Mouse (Mus musculus) heart, adult 8-10 months (tissue): Measurements from ENCODE around the gene Pnpla5. TPM values are rescaled to one million over a fixed set of nuclear protein-coding genes. Genes with fewer than 3 reads are reported as not detected.
"Not testable (repeated sequence)": the region's sequence is repeated elsewhere in the genome, so short reads cannot be mapped to it uniquely, and the experiment has no call there.

Experiments used
- DNase-seq: peaks from one replicate; pipeline ENCODE4 v3.0.0; 2022; ENCODE audit warnings: low spot score
- total RNA-seq, 4 experiments: library from RNA; stranded (reverse); gene quantifications; 2 replicates each; pipeline ENCODE4 v1.2.4; 2022

The Pnpla5 gene
- total RNA-seq, result not detected

DNA sequence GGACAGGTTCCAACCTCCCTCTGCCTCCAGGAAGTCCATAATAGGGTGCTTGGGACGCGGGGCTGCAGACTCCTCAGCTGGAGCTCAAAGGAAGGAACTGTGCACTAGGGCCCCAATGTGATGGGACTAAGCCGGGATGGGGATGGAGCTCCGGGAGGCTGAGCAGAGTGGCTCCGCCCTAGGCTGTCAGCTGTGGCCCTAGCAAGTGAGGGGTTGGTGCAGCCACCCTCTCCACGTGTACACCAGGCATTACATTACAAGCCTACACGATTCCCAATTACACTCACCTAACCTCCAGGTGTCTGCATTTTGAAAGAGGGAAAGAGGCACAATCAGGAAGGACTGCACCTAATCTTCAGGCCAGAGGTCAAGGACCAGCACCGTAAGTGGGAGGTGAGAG is at the start of gene Pnpla5:
Gene Pnpla5, minus strand, starts transcription at position 101 of the 400 bp plus-strand sequence.
- no peak for DNase-seq

DNA sequence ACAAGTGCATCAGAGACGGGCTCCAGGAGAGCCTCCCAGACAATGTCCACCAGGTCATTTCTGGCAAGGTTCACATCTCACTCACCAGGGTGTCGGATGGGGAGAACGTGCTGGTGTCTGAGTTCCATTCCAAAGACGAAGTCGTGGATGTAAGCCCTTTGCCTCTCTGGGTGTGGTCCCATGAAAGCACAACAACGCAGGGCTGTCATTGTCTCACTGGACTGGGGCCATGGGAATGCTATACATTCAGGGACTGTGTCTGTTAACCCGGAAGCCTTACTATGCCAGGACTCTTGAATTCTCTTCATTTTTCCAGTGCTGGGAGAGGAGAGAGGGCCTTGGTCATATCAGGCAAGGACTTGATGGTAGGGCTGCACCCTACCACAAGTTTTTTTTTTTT is 48.2 kb upstream of the Pnpla5 start:
- DNase-seq, result no peak

DNA sequence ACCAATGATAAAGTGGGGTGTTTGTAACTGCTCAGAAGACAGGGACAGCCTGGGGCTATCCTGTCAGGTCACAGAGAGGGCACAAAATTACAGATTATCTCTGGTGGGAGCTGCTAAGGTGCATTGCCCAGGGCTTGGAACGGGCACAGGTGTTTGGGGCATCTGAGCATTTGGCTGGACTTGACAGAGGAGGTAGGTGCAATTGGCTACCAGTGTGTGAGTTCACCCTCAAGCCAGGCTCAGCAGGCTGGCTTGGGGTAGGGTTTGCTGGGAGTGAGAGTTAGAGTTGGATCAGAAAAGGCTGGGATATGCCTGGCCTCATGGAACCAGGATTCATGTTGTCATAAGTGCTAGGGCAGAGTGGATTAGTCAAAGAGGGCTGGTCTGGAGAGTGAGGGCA is 46.5 kb upstream of the Pnpla5 start:
- no peak for DNase-seq

DNA sequence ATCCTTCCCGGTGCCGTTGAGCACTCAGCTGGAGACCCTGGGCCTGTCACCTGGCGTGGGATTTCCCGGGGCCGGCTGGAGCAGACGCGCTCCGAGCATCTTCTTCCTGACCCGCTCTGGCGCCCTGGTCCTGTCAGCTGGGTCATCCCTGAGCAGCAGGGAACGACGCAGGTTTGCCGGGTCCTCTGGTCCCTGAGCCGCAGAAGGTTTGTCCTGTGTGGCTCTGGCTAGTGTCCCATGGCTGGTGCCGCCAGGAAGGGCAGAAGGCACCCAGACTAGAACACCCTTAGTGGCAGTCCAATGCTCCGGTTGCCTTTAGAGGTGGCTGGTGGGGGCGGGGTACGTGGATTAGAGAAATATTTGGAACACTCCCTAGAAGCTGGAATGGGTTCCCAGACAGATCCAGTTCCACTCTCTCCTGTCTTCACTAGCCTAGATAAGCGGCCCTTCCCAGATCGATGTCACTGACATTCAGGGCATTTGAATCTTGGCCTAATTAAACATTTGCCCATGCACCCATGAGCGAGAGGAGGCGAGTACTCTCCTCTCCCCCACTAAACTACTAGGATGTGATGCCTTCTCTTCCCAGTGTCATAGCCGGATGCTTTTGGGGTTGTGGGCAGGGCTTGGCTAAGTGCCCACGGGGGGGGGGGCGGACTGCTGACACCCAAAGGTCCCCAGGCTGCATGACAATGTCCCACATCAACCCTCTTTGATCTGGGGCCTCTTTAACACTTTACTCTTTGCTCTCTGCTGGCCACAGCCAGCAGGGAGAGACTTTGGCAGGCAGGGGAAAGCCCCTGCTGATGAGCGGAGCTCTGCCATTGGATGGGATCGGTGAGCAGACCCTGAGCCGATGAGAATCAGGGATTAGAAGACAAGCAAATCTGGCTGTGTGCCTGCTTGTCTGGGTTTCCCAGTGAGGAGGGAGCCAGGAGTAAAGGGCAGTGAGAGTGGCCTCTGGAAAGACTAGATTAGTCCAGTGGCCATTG is 45.5 kb upstream of the Pnpla5 start:
- DNase-seq, result no peak

DNA sequence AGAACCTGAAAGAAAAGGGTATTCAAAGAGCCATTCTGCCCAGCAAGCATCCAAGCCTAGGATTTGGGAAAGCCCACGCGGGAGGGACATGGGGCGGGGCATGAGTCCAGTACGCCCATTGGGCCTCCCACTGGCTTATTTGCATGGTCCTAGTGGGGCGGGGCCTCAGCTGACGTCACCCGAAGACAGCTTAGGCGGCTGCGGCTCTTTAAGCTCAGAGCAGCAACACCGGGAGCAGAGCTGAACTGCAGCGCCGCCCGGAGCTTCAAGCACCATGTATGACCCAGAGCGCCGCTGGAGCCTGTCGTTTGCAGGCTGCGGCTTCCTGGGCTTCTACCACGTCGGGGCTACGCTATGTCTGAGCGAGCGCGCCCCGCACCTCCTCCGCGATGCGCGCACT is 44.6 kb upstream of the Pnpla5 start, which contains the start of gene Pnpla3:
Gene Pnpla3, plus strand, starts transcription at position 238 of the 400 bp plus-strand sequence.
- peak; percentile 95 for DNase-seq

DNA sequence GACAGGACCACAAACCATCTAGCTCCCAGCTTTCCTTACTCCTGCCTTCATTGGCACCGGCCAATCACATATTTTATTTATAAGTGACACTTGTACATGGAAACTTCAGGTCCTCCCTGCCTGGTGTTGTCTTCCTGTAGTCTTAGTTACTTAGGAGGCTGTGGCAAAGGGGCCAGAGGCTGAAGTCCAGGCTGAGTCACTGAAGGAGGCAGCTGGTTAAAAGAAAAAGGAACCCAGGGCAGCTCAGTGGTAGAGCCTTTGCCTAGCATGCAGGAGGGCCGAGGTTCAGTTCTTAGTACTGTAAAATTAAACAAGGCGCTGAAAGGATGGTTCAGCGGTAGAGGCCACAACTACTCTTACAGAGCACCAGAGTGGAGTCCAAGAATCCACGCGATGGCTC is 43.8 kb upstream of the Pnpla5 start:
- no peak for DNase-seq

DNA sequence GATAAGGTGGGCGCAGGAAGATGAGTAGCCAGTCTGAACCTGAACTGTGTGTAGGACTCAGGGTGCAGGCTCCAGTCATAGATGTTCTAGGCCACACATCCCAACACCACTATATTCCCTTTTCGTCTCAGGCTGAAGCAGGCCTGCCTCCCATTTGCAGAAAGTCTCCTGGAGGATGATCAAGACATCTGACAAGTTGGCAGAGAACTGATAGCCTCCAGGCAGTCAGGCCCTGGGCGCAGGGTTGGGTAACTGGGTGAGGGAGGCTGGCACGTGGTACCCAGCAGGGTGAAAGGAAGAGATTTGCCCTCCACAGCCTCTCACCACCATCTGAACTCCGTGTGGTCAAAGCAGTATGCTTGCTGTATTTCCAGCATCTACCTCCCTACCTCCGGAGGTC is 38.9 kb upstream of the Pnpla5 start:
- no peak for DNase-seq

DNA sequence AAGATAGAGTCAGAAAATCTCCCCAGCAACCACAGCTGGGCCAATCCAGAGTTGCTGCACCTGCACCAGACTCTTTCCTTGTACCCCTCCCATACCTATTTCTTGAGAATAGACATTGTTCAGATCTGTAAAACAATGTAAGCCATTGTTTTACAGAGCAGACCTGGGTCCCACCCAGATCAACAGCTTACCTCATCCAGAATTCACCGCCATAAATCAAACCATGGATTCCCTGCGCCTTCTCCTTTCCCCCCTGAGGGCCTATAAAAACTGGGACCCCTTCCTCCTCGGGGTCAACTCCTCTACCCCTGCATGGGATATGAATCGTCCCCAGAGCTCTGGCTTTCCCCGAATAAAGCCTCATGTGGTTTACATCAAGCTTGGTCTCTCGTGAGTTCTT is 34.6 kb upstream of the Pnpla5 start:
- not testable (repeated sequence) for DNase-seq

DNA sequence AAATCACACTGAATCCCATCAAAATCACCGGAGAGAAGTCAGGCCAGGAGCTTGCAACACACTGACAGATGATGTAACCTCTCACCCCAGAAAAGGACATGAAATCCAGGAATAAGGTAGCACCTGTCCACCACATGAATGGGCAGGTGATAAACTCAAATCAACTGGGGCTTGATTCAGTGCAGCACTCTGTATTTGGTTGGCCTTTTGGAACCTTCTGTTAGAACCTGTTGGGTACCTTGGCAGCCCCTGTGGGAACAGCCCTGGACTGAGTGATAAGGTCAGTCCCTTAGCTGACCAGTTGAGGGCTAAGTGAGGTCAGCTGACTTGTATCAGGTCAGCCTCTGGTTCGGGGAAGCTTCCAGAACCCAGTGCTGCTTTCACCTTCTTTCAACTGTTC is 33.2 kb upstream of the Pnpla5 start:
- no peak for DNase-seq

DNA sequence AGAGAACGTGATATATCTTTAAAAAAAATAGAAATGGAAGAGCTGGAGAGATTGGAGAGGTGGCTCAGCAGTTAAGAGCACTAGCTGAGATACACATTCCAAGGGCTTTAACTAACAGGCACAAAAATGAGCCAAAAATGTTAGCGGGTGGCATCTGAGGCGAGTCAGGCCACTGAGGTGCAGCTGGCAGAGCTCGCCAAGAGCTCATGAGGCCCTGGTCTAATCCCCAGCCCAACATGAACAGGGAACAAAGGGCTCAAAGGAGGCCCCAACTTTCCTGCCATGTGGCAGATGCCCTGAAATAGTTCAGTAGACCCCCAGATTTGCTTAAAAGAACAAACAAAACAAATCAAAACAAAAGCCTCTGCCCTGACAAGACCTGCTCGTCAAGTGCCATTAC is 18.0 kb upstream of the Pnpla5 start:
- DNase-seq, result no peak

DNA sequence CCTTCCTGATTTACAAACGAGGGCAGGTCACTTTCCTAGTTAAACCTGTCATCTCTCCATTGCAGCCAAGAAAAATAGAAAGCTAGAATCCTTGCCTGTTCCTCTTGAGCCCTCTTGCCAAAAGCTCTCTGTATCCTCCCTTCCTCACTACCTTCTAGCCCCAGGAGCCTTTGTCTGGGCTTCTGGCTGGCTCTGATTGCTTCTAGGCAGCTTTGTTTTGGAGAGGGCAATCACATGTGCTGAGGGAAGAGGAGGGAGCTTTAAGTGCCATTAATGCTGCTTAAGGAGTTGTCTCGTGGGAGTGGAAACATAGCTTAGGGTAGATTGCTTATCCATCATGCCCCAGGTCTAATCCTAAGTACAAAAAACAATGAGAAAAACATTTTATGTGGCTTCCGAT is 17.1 kb upstream of the Pnpla5 start:
- no peak for DNase-seq

DNA sequence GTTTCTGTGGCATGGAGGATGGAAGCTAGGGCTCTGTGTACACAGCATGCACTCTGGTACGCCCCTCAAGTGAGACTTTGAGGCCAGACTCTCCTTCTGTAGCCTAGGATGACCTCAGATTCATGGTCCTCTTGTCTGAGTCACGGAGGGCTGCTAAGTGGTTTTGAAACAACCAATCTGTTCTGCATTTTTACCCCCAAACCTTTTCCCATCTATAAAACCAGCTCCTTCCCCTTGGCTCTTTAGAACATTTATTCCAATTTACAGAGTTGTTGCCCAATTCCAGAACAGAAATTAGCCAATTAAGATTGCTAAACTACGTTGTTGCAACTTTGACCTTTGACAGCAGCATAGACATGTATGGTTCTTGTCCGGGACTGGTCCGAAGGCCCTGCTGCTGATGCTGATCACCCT is 16.6 kb upstream of the Pnpla5 start:
- DNase-seq, result no peak

DNA sequence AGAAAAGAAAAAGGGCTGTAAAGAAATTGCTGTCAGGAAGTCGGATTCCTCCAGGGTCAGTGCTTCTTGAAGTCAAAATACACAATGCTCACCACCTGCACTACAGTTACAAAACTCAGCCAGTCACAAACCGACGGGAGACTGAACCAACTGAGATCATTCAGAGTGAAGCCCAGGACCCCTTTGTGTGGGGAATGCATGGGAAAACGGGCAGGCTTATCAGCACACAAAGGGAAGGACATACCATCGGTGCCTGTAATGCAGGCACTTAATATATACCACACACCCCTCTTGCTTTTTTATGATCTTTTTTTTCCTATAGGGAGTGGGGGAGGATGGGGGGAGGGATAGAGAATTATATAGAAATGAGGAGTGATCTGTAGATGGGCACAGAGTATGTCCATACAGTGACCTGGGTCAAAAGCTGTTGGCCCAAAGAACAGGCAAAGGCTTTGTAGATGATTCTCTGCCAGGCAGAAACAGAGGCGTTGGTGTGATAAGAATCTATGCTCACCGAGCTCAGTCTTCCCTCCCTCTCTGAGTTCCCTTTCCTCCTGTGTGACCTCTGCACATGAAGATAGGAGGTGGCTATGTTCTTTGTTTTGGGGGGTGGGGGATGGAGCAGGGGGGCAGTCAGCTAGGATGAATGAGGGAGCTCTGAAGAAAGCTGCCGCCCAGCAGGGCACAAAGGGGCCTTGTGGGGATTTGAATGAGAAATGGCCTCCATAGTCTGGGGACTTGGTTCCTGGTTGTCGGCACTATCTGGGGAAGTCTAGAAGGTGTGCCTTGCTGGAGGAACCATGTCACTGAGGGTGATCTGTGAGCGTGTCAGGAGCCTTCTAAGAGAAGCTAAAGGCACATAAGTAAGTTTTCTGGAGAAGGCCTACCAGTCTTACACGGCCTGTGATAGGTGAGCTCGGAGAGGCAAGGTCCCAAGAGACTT is 13.8 kb upstream of the Pnpla5 start:
- DNase-seq, result no peak

DNA sequence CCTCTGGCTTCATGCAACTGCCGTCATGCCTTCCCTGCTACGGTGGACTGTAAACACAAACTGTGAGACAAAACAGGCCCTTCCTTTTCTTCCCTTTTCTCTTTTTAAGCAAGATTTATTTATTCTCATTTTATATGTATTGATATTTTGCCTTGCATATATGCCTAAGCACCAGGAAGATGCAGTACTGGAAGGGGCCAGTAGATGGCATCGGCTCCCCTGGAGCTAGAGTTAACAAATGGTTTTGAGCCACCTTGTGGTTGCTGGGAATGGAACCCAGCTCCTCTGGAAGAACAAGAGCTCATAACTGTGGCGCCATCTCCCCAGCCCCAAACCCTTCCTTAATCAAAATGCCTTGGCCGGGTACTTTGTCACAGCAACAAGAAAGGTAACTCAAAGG is 12.5 kb upstream of the Pnpla5 start:
- no peak for DNase-seq

DNA sequence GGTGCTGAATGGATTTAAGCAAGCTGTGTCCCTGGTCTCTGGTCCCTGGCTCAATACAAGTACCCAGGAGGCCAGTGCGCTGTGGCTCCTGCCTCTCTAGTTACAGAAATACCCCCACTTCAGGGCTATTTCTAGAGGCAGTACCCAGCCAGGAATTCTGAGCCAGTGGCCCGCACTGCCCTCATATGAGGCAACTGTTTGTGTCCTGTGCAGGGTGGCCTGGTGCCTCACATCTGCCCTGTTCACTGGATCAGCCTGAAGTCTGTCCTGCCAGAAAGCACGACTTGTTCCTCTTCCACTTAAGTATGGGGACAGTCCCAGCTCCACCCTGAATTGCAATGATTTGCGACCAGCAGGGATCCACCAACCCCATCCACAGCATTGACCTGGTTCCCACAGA is 10.5 kb upstream of the Pnpla5 start:
- DNase-seq, result peak; percentile 67

DNA sequence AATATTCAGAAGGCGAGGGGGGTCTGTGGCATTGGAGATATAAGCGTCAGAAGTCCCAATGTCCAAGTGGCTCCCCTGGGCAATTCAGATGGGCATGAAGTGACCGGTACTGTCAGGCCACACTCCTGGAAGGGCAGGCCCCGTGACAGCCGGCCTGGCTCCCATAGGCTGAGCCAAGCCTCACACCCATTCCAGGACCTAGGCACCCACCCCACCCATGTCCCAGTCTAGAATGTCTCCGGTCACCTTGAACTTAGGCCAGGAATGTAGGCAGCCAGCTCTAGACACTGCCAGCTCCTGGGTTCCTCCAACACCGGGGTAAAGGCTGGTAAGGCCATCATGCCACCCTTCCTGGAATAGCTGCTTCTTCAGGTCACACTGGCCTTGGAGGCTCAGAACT is 9.0 kb upstream of the Pnpla5 start:
- peak; percentile 73 for DNase-seq

DNA sequence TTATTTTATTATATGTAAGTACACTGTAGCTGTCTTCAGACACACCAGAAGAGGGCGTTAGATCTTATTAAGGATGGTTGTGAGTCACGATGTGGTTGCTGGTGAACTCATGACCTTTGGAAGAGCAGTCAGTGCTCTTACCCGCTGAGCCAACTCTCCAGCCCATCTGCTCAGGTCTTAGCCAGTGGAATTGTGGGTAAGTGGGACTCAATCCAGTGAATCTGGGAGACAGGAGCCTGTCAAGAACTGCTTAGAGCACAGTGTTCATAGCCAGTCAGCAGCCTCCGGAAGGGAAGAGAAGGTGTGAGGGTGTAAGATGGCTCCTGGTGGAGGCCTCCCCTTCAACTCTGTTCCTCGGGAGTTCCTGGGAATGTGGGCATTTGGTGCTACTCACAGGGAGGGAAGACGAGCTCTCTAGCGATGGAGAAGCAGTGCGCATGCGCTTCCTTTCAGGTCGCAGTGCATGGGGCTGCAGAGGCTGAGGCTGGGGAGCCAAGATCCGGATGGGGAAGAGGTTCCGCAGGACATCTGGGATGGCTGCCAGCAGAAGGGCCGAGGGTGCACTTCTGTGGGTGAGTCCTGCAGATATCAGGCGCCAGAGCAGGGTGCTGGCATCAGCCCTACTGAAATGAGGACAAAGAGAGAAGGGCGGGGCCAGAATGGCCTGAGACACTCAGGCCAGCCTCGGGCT is 8.3 kb upstream of the Pnpla5 start:
- peak; percentile 73 for DNase-seq

DNA sequence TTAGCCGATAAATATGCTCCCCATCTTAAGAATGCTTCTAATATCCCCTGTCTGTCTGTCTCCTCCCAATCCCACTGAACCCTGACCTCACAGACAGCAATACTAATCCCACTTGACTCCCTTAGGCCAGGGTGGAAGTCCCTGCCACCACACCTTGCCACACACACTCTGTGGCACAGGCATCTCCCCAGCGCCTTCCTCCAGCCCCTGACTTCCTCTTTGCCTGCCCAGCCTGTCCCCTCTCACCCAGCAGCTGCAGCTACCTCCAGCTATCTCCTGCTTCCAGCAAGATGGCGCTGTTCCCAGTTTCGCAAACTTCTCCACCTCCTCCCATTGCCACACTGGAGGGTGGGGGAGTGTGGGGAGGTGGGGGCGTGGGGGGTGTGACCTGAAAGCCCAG is 3.9 kb upstream of the Pnpla5 start:
- no peak for DNase-seq

DNA sequence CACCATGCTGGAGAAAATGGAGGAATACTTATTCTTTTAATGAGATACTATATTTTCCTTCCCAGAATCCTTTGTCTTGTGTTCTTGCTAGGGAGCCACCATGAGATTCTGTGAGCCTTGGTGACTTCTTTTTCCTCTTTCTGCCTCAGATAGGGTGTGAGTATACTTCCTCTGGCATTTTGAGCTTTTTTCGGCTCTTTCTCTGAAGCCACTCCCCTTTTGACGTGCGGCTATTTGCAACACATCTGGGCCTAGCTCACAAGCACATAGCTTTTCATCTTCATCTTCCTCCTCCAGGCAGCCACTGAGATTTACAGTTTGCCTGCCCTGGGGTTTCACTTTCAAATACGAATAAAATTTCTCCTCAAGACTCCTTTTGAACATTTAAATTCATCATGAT is 3.5 kb upstream of the Pnpla5 start:
- DNase-seq, result no peak

DNA sequence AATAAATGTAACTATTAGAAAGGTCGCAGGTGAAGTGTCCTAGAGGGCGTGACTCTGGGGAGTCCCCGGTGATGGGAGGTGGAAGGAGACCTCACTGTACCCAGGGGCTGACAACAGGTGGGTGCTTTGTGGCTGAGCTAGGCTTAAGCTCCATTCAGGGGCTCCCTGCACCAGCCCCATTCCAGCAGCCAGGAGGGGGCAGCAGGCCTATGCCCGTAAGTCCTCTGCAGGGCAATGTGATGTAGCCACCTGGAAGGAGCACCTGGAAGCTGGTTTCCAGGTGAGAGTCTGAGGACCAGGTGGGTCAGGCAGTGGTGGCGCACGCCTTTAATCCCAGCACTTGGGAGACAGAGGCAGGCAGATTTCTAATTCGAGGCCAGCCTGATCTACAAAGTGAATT is 1.1 kb upstream of the Pnpla5 start:
- DNase-seq, result no peak

DNA sequence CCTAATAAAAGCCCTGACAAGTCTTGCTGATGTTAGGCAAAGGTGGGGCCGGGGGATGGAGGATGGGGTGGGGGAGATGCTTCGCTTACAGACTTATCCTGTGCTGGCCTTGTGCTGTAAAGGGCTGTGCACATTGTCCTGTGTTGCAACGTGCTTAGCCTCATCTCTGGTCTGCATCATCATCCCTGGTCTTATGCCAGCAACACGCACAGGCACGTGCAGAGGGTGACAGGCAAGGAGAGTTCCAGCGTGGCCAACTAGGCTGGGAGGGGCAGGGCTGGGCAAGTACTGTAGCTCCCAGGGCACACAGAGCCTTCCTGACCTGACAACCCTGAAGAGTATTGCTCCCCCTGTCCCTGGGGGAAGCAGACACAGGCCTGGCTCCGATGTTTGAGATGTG is 1.9 kb downstream of the Pnpla5 start:
- DNase-seq, result no peak

DNA sequence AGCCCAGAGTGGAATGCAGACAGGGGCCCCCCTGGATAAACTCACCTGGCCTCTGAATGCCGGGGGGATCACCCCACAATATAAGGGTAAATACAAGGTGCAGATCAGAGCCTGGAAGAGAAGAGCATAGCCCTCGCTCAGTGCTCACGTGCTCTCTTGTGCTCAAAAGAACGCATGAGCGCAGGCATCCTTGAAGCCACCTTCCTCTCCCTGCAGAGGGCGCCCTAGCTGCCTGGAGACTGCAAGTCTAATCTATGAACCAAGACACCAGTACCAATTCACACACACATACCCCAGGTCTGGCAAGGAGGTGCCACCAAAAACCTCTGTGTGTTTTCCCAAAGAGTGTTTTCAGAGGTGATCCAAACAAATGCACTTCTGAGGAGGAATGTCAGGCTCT is 2.4 kb downstream of the Pnpla5 start:
- no peak for DNase-seq
